Mouse (Mus musculus) cortical plate, adult 2 months (tissue): ENCODE measurements around the gene Il15ra.

Experiments
- CTCF ChIP-seq: fragments of 200-500 bp; IDR thresholded peaks from 2 replicates; pipeline ENCODE4 v1.5.1; 2011; ENCODE audit warnings: mild to moderate bottlenecking, control low read depth, low read length; ENCODE audit not compliant: insufficient read depth; ENCODE audit errors: extremely low read depth
- POLR2A ChIP-seq: fragments of 200-500 bp; IDR thresholded peaks from 2 replicates; pipeline ENCODE4 v1.6.1; 2011; ENCODE audit warnings: mild to moderate bottlenecking, low read length, control low read depth; ENCODE audit not compliant: insufficient read depth; ENCODE audit errors: extremely low read depth

DNA sequence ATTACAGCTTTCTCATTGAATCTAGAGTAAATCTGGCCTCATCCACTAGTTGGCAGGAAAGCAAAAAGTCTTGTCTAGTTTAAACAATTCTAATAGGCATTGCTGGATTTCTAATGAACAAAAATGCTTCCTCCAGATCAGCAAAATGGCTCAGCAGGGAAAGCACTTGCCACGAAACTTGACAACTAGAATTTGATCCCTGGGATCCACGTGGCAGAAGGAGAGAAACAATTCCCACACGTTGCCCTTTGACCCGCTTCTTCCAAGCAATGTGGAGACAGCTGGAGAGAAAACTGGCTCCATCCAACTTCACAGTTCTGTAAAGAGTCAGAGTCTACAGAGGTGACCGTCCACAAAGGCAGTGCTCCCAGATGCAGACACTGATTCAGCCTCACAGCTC is 6.1 kb upstream of the Il15ra start:
- TF ChIP-seq POLR2A = no peak
- TF ChIP-seq CTCF = no peak
